7 mouse cellular contexts compared by ENCODE assay signal in the genomic region with DNA sequence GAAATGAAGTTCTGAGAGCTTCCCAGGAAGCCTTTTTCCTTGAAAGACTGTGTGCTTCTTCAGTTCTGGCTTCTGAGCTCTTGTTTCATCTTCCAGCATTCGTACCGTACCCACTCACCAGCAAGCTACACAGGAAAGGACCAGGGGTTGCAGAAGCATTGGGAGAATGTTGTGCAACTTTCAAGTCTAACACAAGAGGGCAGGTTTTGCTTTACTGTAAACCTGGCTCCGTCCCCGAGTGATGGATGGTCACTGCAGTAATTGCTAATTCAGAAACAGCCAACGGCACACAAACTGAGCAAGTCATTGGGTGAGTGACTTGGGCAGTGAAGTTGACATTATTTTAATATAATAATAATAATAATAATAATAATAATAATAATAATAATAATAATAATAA. TPM values are rescaled to one million over a fixed set of nuclear protein-coding genes. Genes with fewer than 3 reads are reported as not detected.
DNase-seq lines count a peak whose midpoint lies in the region; ATAC-seq and TF ChIP-seq lines count a peak whose summit lies in the region.

No protein-coding gene starts in this region.

- ATAC-seq in granulocyte monocyte progenitor cell, adult 5-6 weeks (replicated peaks; ENCODE audit: poor library complexity, severe bottlenecking): peak; percentile 75
- peak; percentile 67 for ATAC-seq in kidney, embryonic 15.5 days (replicated peaks; ENCODE audit: low FRiP score)
- ATAC-seq in lung, embryonic 14.5 days (ENCODE audit: insufficient read depth): peak; percentile 39; the same call in 1 of the 2 replicates

- peak; percentile 14 to 31 for DNase-seq in urinary bladder, postnatal 36 days (ENCODE audit: low spot score in 2 of 2)
- DNase-seq in urinary bladder, adult 2 months (ENCODE audit: low spot score): no peak
- DNase-seq in cerebellum, postnatal 36 days: peak; percentile 9 to 30
- peak; percentile 82 for DNase-seq in lung, embryonic 14.5 days
- peak; percentile 63 for DNase-seq in right cerebral cortex, adult 18-20 months

- H3K27ac ChIP-seq in kidney, embryonic 15.5 days: no peak overlapping the region
- H3K27ac ChIP-seq in lung, embryonic 14.5 days (ENCODE audit: low read depth): no peak overlapping the region

- no peaks in the 10 kb centered on the region for H3K36me3 ChIP-seq in kidney, embryonic 15.5 days
- H3K36me3 ChIP-seq in lung, embryonic 14.5 days (ENCODE audit: insufficient read depth): no peaks in the 10 kb centered on the region

- H3K27me3 ChIP-seq in kidney, embryonic 15.5 days: peaks cover 21% of the 10 kb centered on the region
- H3K27me3 ChIP-seq in lung, embryonic 14.5 days (ENCODE audit: insufficient read depth, low read length): 0 out of 2 replicates have a peak, but pooled peaks cover 2% of the 10 kb centered on the region

- no peaks in the 10 kb centered on the region for H3K9me3 ChIP-seq in kidney, embryonic 15.5 days (replicated peaks)
- H3K9me3 ChIP-seq in lung, embryonic 14.5 days (ENCODE audit: low read depth, low read length): no peaks in the 10 kb centered on the region

- no peak overlapping the region for H3K4me3 ChIP-seq in kidney, embryonic 15.5 days (replicated peaks)
- H3K4me3 ChIP-seq in lung, embryonic 14.5 days (ENCODE audit: low read depth, low read length): no peak overlapping the region

- no peak overlapping the region for H3K9ac ChIP-seq in kidney, embryonic 15.5 days
- no peak overlapping the region for H3K9ac ChIP-seq in lung, embryonic 14.5 days

- no peak overlapping the region for H3K4me2 ChIP-seq in kidney, embryonic 15.5 days
- no peak overlapping the region for H3K4me2 ChIP-seq in lung, embryonic 14.5 days

- WGBS in kidney, embryonic 15.5 days: 17% methylated on average over 5 of the region's 5 CpGs
- WGBS in lung, embryonic 14.5 days: 10% methylated on average over 5 of the region's 5 CpGs

- peaks cover 15% of the 10 kb centered on the region for H3K4me1 ChIP-seq in kidney, embryonic 15.5 days
- H3K4me1 ChIP-seq in lung, embryonic 14.5 days (ENCODE audit: insufficient read depth): peaks cover 3% of the 10 kb centered on the region

- TF ChIP-seq CTCF in lung, embryonic 14.5 days (IDR thresholded peaks at IDR 0.05; ENCODE audit: low read depth): peak; percentile 80

RNA-seq across cellular contexts. Expression of a gene that starts 46.3 kb away (rescaled TPM):
- polyA plus RNA-seq in urinary bladder, adult 2 months (2012; rRNA removed): 0.62 and 0.72 TPM in 2 replicates
- not detected in 2 replicates for total RNA-seq in granulocyte monocyte progenitor cell, adult 5-6 weeks (2014; fragmentation: Nextera tagmentation)
- not detected in 2 replicates for total RNA-seq in granulocyte monocyte progenitor cell, adult 5-6 weeks (2017)
- 0.95 and 1.8 TPM in 2 replicates for polyA plus RNA-seq in kidney, embryonic 15.5 days (2015; fragmentation: Nextera tagmentation; extraction: Ambion mirVana)
- 1.1 and 1.2 TPM in 2 replicates for polyA plus RNA-seq in lung, embryonic 14.5 days (2014; fragmentation: Nextera tagmentation; extraction: Ambion mirVana)
